Mouse (Mus musculus) liver (tissue): ENCODE results near the gene Steap3.

Experiments used
- DNase-seq: peaks from one replicate; pipeline ENCODE4 v3.0.0-alpha.2; 2020; ENCODE audit warnings: mixed read lengths

The Steap3 gene

GRCm38 (mm10) chr1:120145527-120146216 is 126.8 kb downstream of the Steap3 start:
- DNase-seq, result no peak

GRCm38 (mm10) chr1:120142551-120142950 is 130.0 kb downstream of the Steap3 start:
- no peak for DNase-seq
